In the genomic region with DNA sequence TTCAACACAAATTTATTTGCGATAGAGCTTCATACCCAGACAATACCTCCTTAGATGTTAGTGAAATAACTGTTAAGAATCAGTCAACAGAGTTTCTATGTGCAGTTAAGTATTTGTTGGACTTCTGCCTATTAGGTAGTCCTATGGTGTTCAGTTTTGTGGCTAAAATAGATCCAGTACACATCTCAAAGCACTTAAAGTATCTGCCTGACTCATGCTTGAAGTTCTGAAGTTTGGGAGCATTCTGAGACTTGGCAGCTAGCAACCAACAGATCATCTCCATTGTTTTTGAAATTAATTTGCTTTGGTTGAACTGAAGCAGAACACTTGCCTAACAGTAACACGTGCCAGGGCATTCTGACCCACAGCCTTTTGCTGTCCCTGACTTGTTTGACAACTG, we compare ENCODE assay signal across 9 mouse cellular contexts. TPM values are rescaled to one million over a fixed set of nuclear protein-coding genes. Genes with fewer than 3 reads are reported as not detected.
DNase-seq lines count a peak whose midpoint lies in the region; ATAC-seq and TF ChIP-seq lines count a peak whose summit lies in the region.
"Had no signal": no experiment of that assay in that cellular context is flagged by ENCODE, and none has a peak within 500 bp of the region (broad histone marks: within the 10 kb centered on the region; RNA-seq: fewer than 3 reads in every experiment).

No protein-coding gene starts in this region.

- H3K27ac ChIP-seq in hindbrain, embryonic 14.5 days, result no peak overlapping the region
- no peak overlapping the region for H3K27ac ChIP-seq in hindbrain, embryonic 11.5 days (ENCODE audit: low read depth, low read length)
- no peak overlapping the region for H3K27ac ChIP-seq in midbrain, embryonic 16.5 days (ENCODE audit: low read length)
- no peak overlapping the region for H3K27ac ChIP-seq in midbrain, embryonic 11.5 days (ENCODE audit: low read depth, low read length)
- H3K27ac ChIP-seq in hindbrain, embryonic 16.5 days (ENCODE audit: low read depth, low read length), result no peak overlapping the region
- H3K27ac ChIP-seq in stomach, postnatal 0 days (replicated peaks), result 0 out of 2 replicates have a peak overlapping the region, but pooled peaks have one; percentile 31

- no peak for TF ChIP-seq EP300 in stomach, postnatal 0 days (optimal IDR thresholded peaks at IDR 0.05)

- 56% methylated on average over 2 of the region's 2 CpGs for WGBS in hindbrain, embryonic 14.5 days
- 68% methylated on average over 2 of the region's 2 CpGs for WGBS in hindbrain, embryonic 11.5 days
- 49% methylated on average over 2 of the region's 2 CpGs for WGBS in midbrain, embryonic 16.5 days
- WGBS in midbrain, embryonic 11.5 days, result 61% methylated on average over 2 of the region's 2 CpGs
- WGBS in hindbrain, embryonic 16.5 days, result 60% methylated on average over 2 of the region's 2 CpGs
- 44% methylated on average over 2 of the region's 2 CpGs for WGBS in stomach, postnatal 0 days

- DNase-seq in hindbrain, embryonic 14.5 days (ENCODE audit: low spot score), result no peak
- DNase-seq in hindbrain, embryonic 11.5 days (ENCODE audit: low spot score), result no peak
- no peak for DNase-seq in midbrain, embryonic 11.5 days (ENCODE audit: low spot score, missing footprints)
- no peak for DNase-seq in stomach, postnatal 0 days (ENCODE audit: low spot score)
- DNase-seq in urinary bladder, postnatal 4 days (ENCODE audit: low spot score in 2 of 2), result no peak

- H3K4me3 ChIP-seq in hindbrain, embryonic 14.5 days (replicated peaks; ENCODE audit: low read length), result no peak overlapping the region
- no peak overlapping the region for H3K4me3 ChIP-seq in hindbrain, embryonic 11.5 days (ENCODE audit: low read depth, low read length)
- H3K4me3 ChIP-seq in midbrain, embryonic 16.5 days (ENCODE audit: low read depth, low read length), result no peak overlapping the region
- no peak overlapping the region for H3K4me3 ChIP-seq in midbrain, embryonic 11.5 days (ENCODE audit: low read depth, low read length)
- no peak overlapping the region for H3K4me3 ChIP-seq in hindbrain, embryonic 16.5 days (ENCODE audit: low read length)
- H3K4me3 ChIP-seq in stomach, postnatal 0 days (ENCODE audit: low read depth, low read length), result no peak overlapping the region

- 0 out of 2 replicates have a peak overlapping the region, but pooled peaks have one; percentile 67 for H3K4me2 ChIP-seq in hindbrain, embryonic 14.5 days (replicated peaks)
- H3K4me2 ChIP-seq in hindbrain, embryonic 11.5 days (replicated peaks; ENCODE audit: low read depth, low read length), result no peak overlapping the region
- 0 out of 2 replicates have a peak overlapping the region, but pooled peaks have one; percentile 5 for H3K4me2 ChIP-seq in midbrain, embryonic 16.5 days (ENCODE audit: low read length)
- no peak overlapping the region for H3K4me2 ChIP-seq in midbrain, embryonic 11.5 days
- H3K4me2 ChIP-seq in hindbrain, embryonic 16.5 days (ENCODE audit: low read length), result peak overlapping the region; percentile 21; the same call in 1 of the 2 replicates
- no peak overlapping the region for H3K4me2 ChIP-seq in stomach, postnatal 0 days (replicated peaks; ENCODE audit: low read depth)

- no peaks in the 10 kb centered on the region for H3K9me3 ChIP-seq in hindbrain, embryonic 14.5 days (ENCODE audit: control insufficient read depth, low read length)
- H3K9me3 ChIP-seq in hindbrain, embryonic 11.5 days (ENCODE audit: control insufficient read depth, low read length), result no peaks in the 10 kb centered on the region
- H3K9me3 ChIP-seq in midbrain, embryonic 16.5 days (replicated peaks; ENCODE audit: control insufficient read depth, low read length, poor library complexity, severe bottlenecking), result no peaks in the 10 kb centered on the region
- no peaks in the 10 kb centered on the region for H3K9me3 ChIP-seq in midbrain, embryonic 11.5 days (ENCODE audit: control insufficient read depth, low read length)
- H3K9me3 ChIP-seq in hindbrain, embryonic 16.5 days (ENCODE audit: control insufficient read depth, low read length), result no peaks in the 10 kb centered on the region
- H3K9me3 ChIP-seq in stomach, postnatal 0 days (ENCODE audit: control insufficient read depth, low read length), result no peaks in the 10 kb centered on the region
- H3K9me3 ChIP-seq: G1E had no signal

- TF ChIP-seq CTCF in stomach, postnatal 0 days (IDR thresholded peaks at IDR 0.05; ENCODE audit: low read depth), result no peak

- ATAC-seq in hindbrain, embryonic 14.5 days (ENCODE audit: low FRiP score), result no peak
- no peak for ATAC-seq in hindbrain, embryonic 11.5 days (ENCODE audit: low FRiP score)
- no peak for ATAC-seq in midbrain, embryonic 16.5 days
- no peak for ATAC-seq in midbrain, embryonic 11.5 days (ENCODE audit: low FRiP score)
- no peak for ATAC-seq in hindbrain, embryonic 16.5 days
- ATAC-seq in stomach, postnatal 0 days (ENCODE audit: low FRiP score, low TSS enrichment), result no peak
- ATAC-seq: intestine, postnatal 0 days had no signal

- peaks cover 41% of the 10 kb centered on the region for H3K4me1 ChIP-seq in hindbrain, embryonic 14.5 days (replicated peaks; ENCODE audit: control insufficient read depth, insufficient read depth, low read length)
- H3K4me1 ChIP-seq in hindbrain, embryonic 11.5 days (replicated peaks; ENCODE audit: control insufficient read depth, insufficient read depth, low read length), result no peaks in the 10 kb centered on the region
- H3K4me1 ChIP-seq in midbrain, embryonic 16.5 days (ENCODE audit: control insufficient read depth, insufficient read depth, low read length), result peaks cover 34% of the 10 kb centered on the region
- peaks cover 7% of the 10 kb centered on the region; the same call in 1 of the 2 replicates for H3K4me1 ChIP-seq in midbrain, embryonic 11.5 days (ENCODE audit: control insufficient read depth, insufficient read depth, low read length)
- H3K4me1 ChIP-seq in hindbrain, embryonic 16.5 days (ENCODE audit: control insufficient read depth, insufficient read depth, low read depth, low read length), result peaks cover 34% of the 10 kb centered on the region
- peaks cover 2% of the 10 kb centered on the region; the same call in 1 of the 2 replicates for H3K4me1 ChIP-seq in stomach, postnatal 0 days (replicated peaks; ENCODE audit: control insufficient read depth, insufficient read depth)

- no peaks in the 10 kb centered on the region for H3K27me3 ChIP-seq in hindbrain, embryonic 14.5 days (ENCODE audit: control insufficient read depth, insufficient read depth, low read length)
- no peaks in the 10 kb centered on the region for H3K27me3 ChIP-seq in hindbrain, embryonic 11.5 days (ENCODE audit: control insufficient read depth, insufficient read depth, low read length)
- H3K27me3 ChIP-seq in midbrain, embryonic 16.5 days (ENCODE audit: control insufficient read depth, insufficient read depth, low read depth, low read length), result no peaks in the 10 kb centered on the region
- H3K27me3 ChIP-seq in midbrain, embryonic 11.5 days (ENCODE audit: control insufficient read depth, insufficient read depth, low read length), result no peaks in the 10 kb centered on the region
- no peaks in the 10 kb centered on the region for H3K27me3 ChIP-seq in hindbrain, embryonic 16.5 days (replicated peaks; ENCODE audit: control insufficient read depth, insufficient read depth, low read length)
- no peaks in the 10 kb centered on the region for H3K27me3 ChIP-seq in stomach, postnatal 0 days (ENCODE audit: control insufficient read depth, insufficient read depth, low read length)

- no peak overlapping the region for H3K9ac ChIP-seq in hindbrain, embryonic 14.5 days
- H3K9ac ChIP-seq in hindbrain, embryonic 11.5 days (ENCODE audit: low read depth, low read length), result no peak overlapping the region
- H3K9ac ChIP-seq in midbrain, embryonic 16.5 days (ENCODE audit: low read depth, low read length), result no peak overlapping the region
- H3K9ac ChIP-seq in midbrain, embryonic 11.5 days (ENCODE audit: low read length), result no peak overlapping the region
- H3K9ac ChIP-seq in hindbrain, embryonic 16.5 days (ENCODE audit: low read depth, low read length), result no peak overlapping the region
- no peak overlapping the region for H3K9ac ChIP-seq in stomach, postnatal 0 days (ENCODE audit: low read length)

- H3K36me3 ChIP-seq in hindbrain, embryonic 14.5 days (replicated peaks; ENCODE audit: control insufficient read depth, insufficient read depth), result no peaks in the 10 kb centered on the region
- no peaks in the 10 kb centered on the region for H3K36me3 ChIP-seq in hindbrain, embryonic 11.5 days (ENCODE audit: control insufficient read depth, insufficient read depth, low read length)
- no peaks in the 10 kb centered on the region for H3K36me3 ChIP-seq in midbrain, embryonic 16.5 days (ENCODE audit: control insufficient read depth, insufficient read depth, low read length)
- H3K36me3 ChIP-seq in midbrain, embryonic 11.5 days (ENCODE audit: control insufficient read depth, insufficient read depth, low read length), result no peaks in the 10 kb centered on the region
- no peaks in the 10 kb centered on the region for H3K36me3 ChIP-seq in hindbrain, embryonic 16.5 days (ENCODE audit: control insufficient read depth, insufficient read depth, low read length)
- no peaks in the 10 kb centered on the region for H3K36me3 ChIP-seq in stomach, postnatal 0 days (ENCODE audit: control insufficient read depth, insufficient read depth, low read length)

RNA-seq across cellular contexts. Expression of gene Mbnl1, which starts 59.2 kb away (rescaled TPM):
- polyA plus RNA-seq in hindbrain, embryonic 14.5 days (2014; fragmentation: Nextera tagmentation; extraction: Ambion mirVana), result 63.2 TPM in 2 replicates
- 42.0 and 60.0 TPM in 2 replicates for polyA plus RNA-seq in hindbrain, embryonic 11.5 days (2014; fragmentation: Nextera tagmentation; extraction: Ambion mirVana)
- polyA plus RNA-seq in midbrain, embryonic 16.5 days (2015; fragmentation: Nextera tagmentation; extraction: Ambion mirVana), result 46.8 and 48.7 TPM in 2 replicates
- 36.2 and 43.0 TPM in 2 replicates for polyA plus RNA-seq in midbrain, embryonic 11.5 days (2014; fragmentation: Nextera tagmentation; extraction: Ambion mirVana)
- 45.0 and 54.3 TPM in 2 replicates for polyA plus RNA-seq in hindbrain, embryonic 16.5 days (2015; fragmentation: Nextera tagmentation; extraction: Ambion mirVana)
- 56.0 and 59.7 TPM in 2 replicates for polyA plus RNA-seq in stomach, postnatal 0 days (2015; fragmentation: Nextera tagmentation; extraction: Ambion mirVana)

Comparison
In these comparisons a context has a peak if more than half of its experiments do, and no peak if none do; other contexts are left out.
1. H3K4me2 ChIP-seq: peak in hindbrain, embryonic 14.5 days (single experiment), midbrain, embryonic 16.5 days (single experiment) and hindbrain, embryonic 16.5 days (single experiment); none in hindbrain, embryonic 11.5 days (single experiment), midbrain, embryonic 11.5 days (single experiment) and stomach, postnatal 0 days (single experiment).